Mouse (Mus musculus): Measurements from ENCODE around the gene Col24a1. TPM values are rescaled to one million over a fixed set of nuclear protein-coding genes. Genes with fewer than 3 reads are reported as not detected.

Col24a1 gene
- not detected for polyA plus RNA-seq (2015; fragmentation: Illumina TruSeq; extraction: RNeasy Lipid Tissue Mini Kit (QIAGEN cat#74804); ENCODE audit: insufficient read depth, low replicate concordance)

GRCm38 (mm10) chr3:145292337-145293134, at the start of gene Col24a1:
Gene Col24a1, plus strand, starts transcription at chr3:145292472.

GRCm38 (mm10) chr3:145575743-145576481, 283.6 kb downstream of the Col24a1 start, which contains the start of gene Znhit6:
Gene Znhit6, plus strand, starts transcription at chr3:145576205.

Other genes starting within 250 kb of the Col24a1 start
- 0.77 TPM for gene Clca2, start 193.0 kb upstream of the Col24a1 start, polyA plus RNA-seq (2015; fragmentation: Illumina TruSeq; extraction: RNeasy Lipid Tissue Mini Kit (QIAGEN cat#74804); ENCODE audit: insufficient read depth, low replicate concordance)
- gene Odf2l, start 173.9 kb upstream of the Col24a1 start, polyA plus RNA-seq (2015; fragmentation: Illumina TruSeq; extraction: RNeasy Lipid Tissue Mini Kit (QIAGEN cat#74804); ENCODE audit: insufficient read depth, low replicate concordance), result 26.6 TPM